Mouse (Mus musculus) lung, postnatal 0 days (tissue): ENCODE measurements around the gene Tnfsf13.

Source experiments
- CTCF ChIP-seq: IDR thresholded peaks from 2 replicates; pipeline ENCODE4 v1.5.1; 2016; ENCODE audit warnings: antibody characterized with exemption, mild to moderate bottlenecking
- EP300 ChIP-seq: IDR thresholded peaks from 2 replicates; pipeline ENCODE4 v1.6.1; 2016; ENCODE audit warnings: antibody characterized with exemption, mild to moderate bottlenecking, control low read depth

DNA sequence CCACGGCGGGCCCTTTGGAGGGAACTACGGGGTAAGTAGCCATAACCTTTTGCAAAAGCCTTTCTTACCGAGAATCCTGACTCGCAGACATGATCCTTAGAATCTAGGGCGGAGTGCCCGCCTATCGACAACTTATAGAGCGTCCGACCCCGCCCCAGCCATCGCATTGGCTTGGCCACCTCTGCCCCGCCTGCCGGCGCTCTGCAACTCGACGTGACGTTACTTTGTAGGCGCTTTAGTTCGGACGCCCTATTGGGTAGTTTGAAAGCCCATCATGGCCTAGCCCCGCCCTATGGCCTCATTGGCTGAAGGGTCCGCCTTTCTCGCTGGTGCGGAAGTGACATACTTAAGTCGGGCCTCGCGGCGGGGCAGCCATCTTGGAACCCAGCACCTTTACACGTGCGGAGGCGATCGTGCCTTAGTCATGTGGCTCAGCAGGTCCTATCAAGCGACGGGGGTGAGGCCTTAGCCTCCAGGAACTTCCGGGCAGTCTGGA is 13.3 kb downstream of the Tnfsf13 start, which contains the start of gene Eif4a1:
- TF ChIP-seq CTCF (0 out of 2 replicates have a peak, but pooled peaks have one; percentile 17), EP300 (no peak)
